Mouse (Mus musculus) midbrain, embryonic 16.5 days (tissue): ENCODE results near the gene Dazap2. TPM values are rescaled to one million over a fixed set of nuclear protein-coding genes. Genes with fewer than 3 reads are reported as not detected.

Experiments
- ATAC-seq: fragments of 200-750 bp; cut with Nextera tagmentation; 2 replicates; pipeline ENCODE4 v1.8.0; 2017; ENCODE audit warnings: moderate TSS enrichment
- H3K27ac ChIP-seq: fragments of 300-500 bp; sonication (generic); 2 replicates; pipeline ENCODE4 v1.5.1; 2014; ENCODE audit warnings: mild to moderate bottlenecking, low read length, mixed read lengths
- H3K27me3 ChIP-seq: fragments of 300-500 bp; sonication (generic); 2 replicates; pipeline ENCODE4 v1.6.1; 2014; ENCODE audit warnings: low read depth, low read length, mixed read lengths; ENCODE audit not compliant: control insufficient read depth, insufficient read depth
- H3K36me3 ChIP-seq: fragments of 300-500 bp; sonication (generic); 2 replicates; pipeline ENCODE4 v1.6.1; 2014; ENCODE audit warnings: mild to moderate bottlenecking, low read length, moderate library complexity, mixed read lengths; ENCODE audit not compliant: control insufficient read depth, insufficient read depth
- H3K4me1 ChIP-seq: fragments of 300-500 bp; sonication (generic); 2 replicates; pipeline ENCODE4 v1.6.1; 2014; ENCODE audit warnings: mild to moderate bottlenecking, low read length, mixed read lengths; ENCODE audit not compliant: control insufficient read depth, insufficient read depth
- H3K4me2 ChIP-seq: fragments of 300-500 bp; sonication (generic); 2 replicates; pipeline ENCODE4 v1.6.1; 2014; ENCODE audit warnings: mild to moderate bottlenecking, low read length, mixed read lengths
- H3K4me3 ChIP-seq: fragments of 300-500 bp; sonication (generic); 2 replicates; pipeline ENCODE4 v1.5.1; 2014; ENCODE audit warnings: low read depth, mild to moderate bottlenecking, low read length, moderate library complexity, mixed read lengths
- H3K9ac ChIP-seq: fragments of 300-500 bp; sonication (generic); 2 replicates; pipeline ENCODE4 v1.6.1; 2014; ENCODE audit warnings: low read depth, low read length, mixed read lengths
- H3K9me3 ChIP-seq: fragments of 300-500 bp; sonication (generic); replicated peaks from 2 replicates; pipeline ENCODE4 v1.6.1; 2014; ENCODE audit warnings: mild to moderate bottlenecking, low read length, mixed read lengths; ENCODE audit not compliant: control insufficient read depth, poor library complexity, severe bottlenecking
- WGBS: fragments of 180-500 bp; shearing (Covaris S2); extraction: QIAGEN DNeasy Blood & Tissue Kit; methylation state at CpG from one replicate; pipeline ENCODE4 v1.1.7; 2014; 5-methylcytosine and 5-hydroxymethylcytosine counted together
- polyA plus RNA-seq: library from polyadenylated mRNA; unstranded; fragments of >200 nt; fragmentation: Nextera tagmentation; extraction: Ambion mirVana; gene quantifications from 2 replicates; pipeline ENCODE4 v1.2.1, GENCODE M21; 2015

Gene Dazap2
- polyA plus RNA-seq, 1 experiment from 2014 or later = 115 TPM

- ATAC-seq = no peak
- H3K9ac ChIP-seq = no peak overlapping the region
- H3K27me3 ChIP-seq = peaks cover 40% of the 10 kb centered on the region
- H3K9me3 ChIP-seq = no peaks in the 10 kb centered on the region
- H3K4me3 ChIP-seq = no peak overlapping the region
- H3K36me3 ChIP-seq = no peaks in the 10 kb centered on the region
- H3K4me2 ChIP-seq = no peak overlapping the region
- no peak overlapping the region for H3K27ac ChIP-seq
- WGBS = 22% methylated on average over 6 of the region's 6 CpGs
- peaks cover 10% of the 10 kb centered on the region for H3K4me1 ChIP-seq
Observed at GRCm38 (mm10) chr15:100637661-100638060, 22.5 kb downstream of the Dazap2 start.

DNA sequence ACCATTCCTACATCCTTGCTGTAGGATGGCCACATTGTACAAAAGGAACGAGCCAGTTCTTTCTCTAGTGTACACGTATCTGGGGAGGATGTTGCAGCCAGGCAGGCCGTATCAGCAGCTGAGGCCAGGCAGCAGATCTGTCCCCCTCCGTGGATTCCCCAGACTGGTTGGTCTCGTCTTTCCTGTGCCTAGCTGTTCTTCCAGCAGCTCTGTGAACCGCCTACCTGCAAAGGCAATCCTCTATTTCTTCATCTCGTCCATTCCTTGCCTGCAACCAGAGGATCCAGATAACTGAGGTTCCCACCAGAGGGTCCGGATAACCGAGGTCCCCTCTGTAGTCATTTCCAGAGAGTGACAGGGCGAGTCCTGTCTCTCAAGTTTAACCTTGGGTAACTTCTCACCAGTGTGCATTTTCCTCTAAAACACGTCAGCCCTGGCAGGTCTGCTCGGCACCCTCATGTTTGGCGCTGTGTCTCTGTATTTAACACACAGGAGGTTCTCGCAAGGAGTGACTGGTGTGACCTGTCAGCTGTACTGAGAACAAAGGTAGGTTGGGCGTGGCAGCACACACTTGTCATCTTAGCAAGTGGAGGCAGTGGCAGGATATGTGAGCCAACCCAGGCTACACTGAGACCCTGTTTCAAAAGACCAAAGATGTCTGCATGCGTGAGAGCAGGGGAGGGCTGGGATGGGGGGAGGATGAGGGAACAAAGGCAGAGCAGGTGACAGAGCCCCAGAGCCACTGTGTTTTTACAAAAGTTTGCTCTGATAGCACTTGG is 25.0 kb downstream of the Dazap2 start:
- Histone ChIP-seq H3K4me3 (no peak overlapping the region), H3K9me3 (no peaks in the 10 kb centered on the region), H3K27me3 (peaks cover 30% of the 10 kb centered on the region), H3K27ac (no peak overlapping the region), H3K4me2 (no peak overlapping the region), H3K36me3 (no peaks in the 10 kb centered on the region), H3K9ac (no peak overlapping the region), H3K4me1 (peaks cover 10% of the 10 kb centered on the region)
- WGBS = 79% methylated on average over 16 of the region's 16 CpGs
- ATAC-seq = no peak

- H3K4me1 ChIP-seq = peaks cover 10% of the 10 kb centered on the region
- no peak for ATAC-seq
- no peak overlapping the region for H3K4me3 ChIP-seq
Observed at GRCm38 (mm10) chr15:100641226-100641810, 26.2 kb downstream of the Dazap2 start.

GRCm38 (mm10) chr15:100642451-100642850 is 27.3 kb downstream of the Dazap2 start:
- Histone ChIP-seq H3K9ac (no peak overlapping the region), H3K4me2 (no peak overlapping the region)
- WGBS = 93% methylated on average over 7 of the region's 7 CpGs

More at GRCm38 (mm10) chr15:100641226-100641810, 26.2 kb downstream of the Dazap2 start:
- WGBS = 78% methylated on average over 15 of the region's 16 CpGs
- H3K9ac ChIP-seq = no peak overlapping the region
- H3K27me3 ChIP-seq = peaks cover 24% of the 10 kb centered on the region
- H3K4me2 ChIP-seq = no peak overlapping the region
- H3K9me3 ChIP-seq = no peaks in the 10 kb centered on the region
- H3K36me3 ChIP-seq = no peaks in the 10 kb centered on the region
- H3K27ac ChIP-seq = no peak overlapping the region

DNA sequence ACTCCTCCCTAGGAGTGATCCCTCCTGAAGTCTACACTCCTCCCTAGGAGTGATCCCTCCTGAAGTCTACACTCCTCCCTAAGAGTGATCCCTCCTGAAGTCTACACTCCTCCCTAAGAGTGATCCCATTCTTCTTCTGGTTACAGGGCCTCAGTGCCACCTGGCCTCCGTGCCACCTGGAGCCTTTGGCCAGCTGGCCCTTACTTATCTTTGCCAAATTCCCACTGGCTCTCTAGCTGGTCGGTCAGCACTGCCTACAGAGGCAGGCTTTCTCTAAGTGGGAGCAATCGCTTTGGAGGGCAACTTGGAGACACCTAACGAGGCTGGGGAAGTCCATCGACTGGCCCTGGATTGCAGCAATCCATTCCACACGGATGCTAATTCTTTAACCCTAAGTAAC is 31.0 kb downstream of the Dazap2 start:
- Histone ChIP-seq H3K9me3 (no peaks in the 10 kb centered on the region), H3K4me2 (no peak overlapping the region), H3K36me3 (no peaks in the 10 kb centered on the region), H3K4me3 (no peak overlapping the region), H3K27ac (no peak overlapping the region), H3K9ac (no peak overlapping the region), H3K27me3 (no peaks in the 10 kb centered on the region), H3K4me1 (no peaks in the 10 kb centered on the region)
- 87% methylated on average over 6 of the region's 6 CpGs for WGBS
- no peak for ATAC-seq

More at GRCm38 (mm10) chr15:100642451-100642850, 27.3 kb downstream of the Dazap2 start:
- Histone ChIP-seq H3K4me3 (no peak overlapping the region), H3K27me3 (peaks cover 13% of the 10 kb centered on the region), H3K27ac (no peak overlapping the region), H3K36me3 (no peaks in the 10 kb centered on the region), H3K4me1 (no peaks in the 10 kb centered on the region), H3K9me3 (no peaks in the 10 kb centered on the region)
- no peak for ATAC-seq

- no peak for ATAC-seq
Observed at GRCm38 (mm10) chr15:100650111-100650510, 35.0 kb downstream of the Dazap2 start.

GRCm38 (mm10) chr15:100651610-100652009 is 36.5 kb downstream of the Dazap2 start:
- no peaks in the 10 kb centered on the region for H3K27me3 ChIP-seq
- H3K9ac ChIP-seq = no peak overlapping the region
- no peak overlapping the region for H3K4me2 ChIP-seq
- ATAC-seq = no peak
- H3K4me1 ChIP-seq = no peaks in the 10 kb centered on the region
- H3K9me3 ChIP-seq = no peaks in the 10 kb centered on the region
- H3K27ac ChIP-seq = no peak overlapping the region
- 87% methylated on average over 9 of the region's 9 CpGs for WGBS
- no peaks in the 10 kb centered on the region for H3K36me3 ChIP-seq
- no peak overlapping the region for H3K4me3 ChIP-seq

More at GRCm38 (mm10) chr15:100650111-100650510, 35.0 kb downstream of the Dazap2 start:
- 87% methylated on average over 10 of the region's 10 CpGs for WGBS
- Histone ChIP-seq H3K9me3 (no peaks in the 10 kb centered on the region), H3K27ac (no peak overlapping the region), H3K9ac (no peak overlapping the region), H3K36me3 (no peaks in the 10 kb centered on the region), H3K4me1 (no peaks in the 10 kb centered on the region), H3K4me2 (no peak overlapping the region), H3K27me3 (no peaks in the 10 kb centered on the region), H3K4me3 (no peak overlapping the region)

- no peaks in the 10 kb centered on the region for H3K4me1 ChIP-seq
- H3K9ac ChIP-seq = no peak overlapping the region
- WGBS = 85% methylated on average over 1 of the region's 1 CpGs
- H3K9me3 ChIP-seq = no peaks in the 10 kb centered on the region
- no peak overlapping the region for H3K4me3 ChIP-seq
- H3K27me3 ChIP-seq = no peaks in the 10 kb centered on the region
- no peaks in the 10 kb centered on the region for H3K36me3 ChIP-seq
- no peak overlapping the region for H3K4me2 ChIP-seq
- no peak for ATAC-seq
- H3K27ac ChIP-seq = no peak overlapping the region
Observed at GRCm38 (mm10) chr15:100654271-100654670, 39.1 kb downstream of the Dazap2 start.

DNA sequence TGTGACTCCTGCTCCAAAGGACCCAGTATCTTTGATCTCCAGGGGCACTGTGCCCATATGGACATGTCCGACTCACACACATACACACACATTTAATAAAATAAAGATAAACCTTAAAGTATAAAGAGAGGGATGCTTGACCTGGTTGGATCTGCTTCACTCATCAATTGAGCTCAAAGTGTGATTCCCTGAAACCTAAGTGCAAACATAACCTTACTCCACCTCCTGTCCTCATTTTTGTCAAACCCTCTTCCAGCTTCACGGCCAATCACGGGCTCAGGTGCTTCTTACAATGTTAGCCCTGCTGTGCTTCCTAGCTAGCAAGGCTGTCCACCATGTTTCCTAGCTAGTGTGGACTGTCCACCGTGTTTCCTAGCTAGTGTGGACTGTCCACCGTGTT is 40.1 kb downstream of the Dazap2 start:
- no peak for ATAC-seq
- no peaks in the 10 kb centered on the region for H3K36me3 ChIP-seq
- no peak overlapping the region for H3K9ac ChIP-seq
- H3K27ac ChIP-seq = no peak overlapping the region
- WGBS = 90% methylated on average over 5 of the region's 5 CpGs
- H3K27me3 ChIP-seq = no peaks in the 10 kb centered on the region
- H3K4me2 ChIP-seq = no peak overlapping the region
- no peaks in the 10 kb centered on the region for H3K4me1 ChIP-seq
- H3K4me3 ChIP-seq = no peak overlapping the region
- no peaks in the 10 kb centered on the region for H3K9me3 ChIP-seq
